Mouse (Mus musculus) thymus, adult 2 months (tissue): ENCODE measurements around the gene Slc38a3. TPM values are rescaled to one million over a fixed set of nuclear protein-coding genes. Genes with fewer than 3 reads are reported as not detected.

Experiments used
- DNase-seq: peaks from one replicate; pipeline ENCODE4 v3.0.0; 2021
- H3K27ac ChIP-seq: fragments of 200-500 bp; 2 replicates; pipeline ENCODE4 v1.5.1; 2012; ENCODE audit warnings: low read length, control low read depth; ENCODE audit not compliant: control insufficient read depth, insufficient read depth
- H3K27me3 ChIP-seq: fragments of 200-500 bp; 2 replicates; pipeline ENCODE4 v1.6.1; 2012; ENCODE audit warnings: mild to moderate bottlenecking, low read length, moderate library complexity, mixed read lengths; ENCODE audit not compliant: control insufficient read depth, insufficient read depth
- H3K36me3 ChIP-seq: fragments of 200-500 bp; 2 replicates; pipeline ENCODE4 v1.6.1; 2012; ENCODE audit warnings: mild to moderate bottlenecking, low read length, moderate library complexity; ENCODE audit not compliant: control insufficient read depth, insufficient read depth
- H3K4me1 ChIP-seq: fragments of 200-500 bp; replicated peaks from 2 replicates; pipeline ENCODE4 v1.6.1; 2012; ENCODE audit warnings: low read length; ENCODE audit not compliant: control insufficient read depth, insufficient read depth
- H3K4me3 ChIP-seq: fragments of 200-500 bp; 2 replicates; pipeline ENCODE4 v1.5.1; 2012; ENCODE audit warnings: mild to moderate bottlenecking, low read length, control low read depth, moderate library complexity; ENCODE audit not compliant: control insufficient read depth, insufficient read depth
- CTCF ChIP-seq: fragments of 200-500 bp; IDR thresholded peaks from 2 replicates; pipeline ENCODE4 v1.5.1; 2012; ENCODE audit warnings: mild to moderate bottlenecking, control low read depth, low read length, moderate library complexity, borderline replicate concordance; ENCODE audit not compliant: control insufficient read depth, poor library complexity, insufficient read depth; ENCODE audit errors: extremely low read depth
- POLR2A ChIP-seq: fragments of 200-500 bp; IDR thresholded peaks from 2 replicates; pipeline ENCODE4 v1.6.1; 2012; ENCODE audit warnings: mild to moderate bottlenecking, low read length, control low read depth, moderate library complexity; ENCODE audit not compliant: control insufficient read depth, poor library complexity, insufficient read depth; ENCODE audit errors: extremely low read depth
- WGBS: fragments of 180-500 bp; shearing (Covaris S2); methylation state at CpG from one replicate; pipeline ENCODE4 v1.1.7; 2018; 5-methylcytosine and 5-hydroxymethylcytosine counted together
- polyA plus RNA-seq: library from polyadenylated mRNA; depleted of rRNA; stranded (reverse); fragments of >200 nt; gene quantifications from 2 replicates; pipeline ENCODE4 v1.2.3, GENCODE M21; 2012

Gene Slc38a3
- polyA plus RNA-seq, 1 experiment = 11.2 TPM

GRCm38 (mm10) chr9:107611456-107612190 is 57.7 kb downstream of the Slc38a3 start:
- peak overlapping the region; percentile 40; the same call in 1 of the 2 replicates for H3K4me3 ChIP-seq
- H3K27me3 ChIP-seq = no peaks in the 10 kb centered on the region
- no peak for DNase-seq
- WGBS = 39% methylated on average over 6 of the region's 6 CpGs
- TF ChIP-seq CTCF (no peak), POLR2A (no peak)
- peaks cover 19% of the 10 kb centered on the region for H3K4me1 ChIP-seq
- peaks cover 29% of the 10 kb centered on the region for H3K36me3 ChIP-seq
- 0 out of 2 replicates have a peak overlapping the region, but pooled peaks have one; percentile 3 for H3K27ac ChIP-seq

DNA sequence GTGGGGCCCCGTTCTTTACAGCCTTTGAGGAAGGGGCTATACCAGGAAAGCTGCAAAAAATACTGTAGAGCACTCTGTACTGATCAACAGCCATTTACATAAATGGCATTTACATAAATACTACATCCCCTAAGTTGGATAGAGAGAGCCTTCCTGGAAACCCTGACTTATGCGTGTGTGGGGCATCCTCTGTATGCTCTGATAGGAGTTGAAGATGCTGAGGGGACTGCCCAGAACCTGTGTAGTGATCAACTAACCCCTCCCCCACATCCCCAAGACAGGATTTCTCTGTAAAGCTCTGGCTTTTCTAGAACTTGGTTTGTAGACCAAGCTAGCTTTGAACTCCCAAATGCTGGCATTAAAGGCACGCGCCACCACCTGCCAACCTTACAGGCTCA is 59.9 kb downstream of the Slc38a3 start:
- peaks cover 19% of the 10 kb centered on the region for H3K4me1 ChIP-seq
- no peak for DNase-seq
- no peaks in the 10 kb centered on the region for H3K27me3 ChIP-seq
- no peak for TF ChIP-seq POLR2A
- TF ChIP-seq CTCF = no peak
- peaks cover 8% of the 10 kb centered on the region for H3K36me3 ChIP-seq
- no peak overlapping the region for H3K27ac ChIP-seq
- WGBS = 91% methylated on average over 4 of the region's 4 CpGs
- H3K4me3 ChIP-seq = no peak overlapping the region

GRCm38 (mm10) chr9:107608741-107609432 is 60.4 kb downstream of the Slc38a3 start, which contains the start of gene Sema3b:
Gene Sema3b, minus strand, starts transcription at chr9:107609229.
- TF ChIP-seq POLR2A = no peak
- no peak for TF ChIP-seq CTCF
- DNase-seq = no peak
- Histone ChIP-seq H3K27ac (no peak within 1 kb of the TSS), H3K27me3 (no peaks in the 10 kb centered on the region), H3K4me1 (peaks cover 19% of the 10 kb centered on the region), H3K4me3 (no peak within 1 kb of the TSS), H3K36me3 (peaks cover 2% of the 10 kb centered on the region)
- WGBS = 84% methylated on average over 12 of the region's 12 CpGs

- TF ChIP-seq CTCF = no peak
- TF ChIP-seq POLR2A = no peak
- Histone ChIP-seq H3K4me3 (no peak overlapping the region), H3K4me1 (peaks cover 14% of the 10 kb centered on the region), H3K27ac (no peak overlapping the region), H3K27me3 (no peaks in the 10 kb centered on the region), H3K36me3 (no peaks in the 10 kb centered on the region)
- no peak for DNase-seq
- 88% methylated on average over 9 of the region's 9 CpGs for WGBS
Observed at GRCm38 (mm10) chr9:107607653-107608245, 61.6 kb downstream of the Slc38a3 start.

DNA sequence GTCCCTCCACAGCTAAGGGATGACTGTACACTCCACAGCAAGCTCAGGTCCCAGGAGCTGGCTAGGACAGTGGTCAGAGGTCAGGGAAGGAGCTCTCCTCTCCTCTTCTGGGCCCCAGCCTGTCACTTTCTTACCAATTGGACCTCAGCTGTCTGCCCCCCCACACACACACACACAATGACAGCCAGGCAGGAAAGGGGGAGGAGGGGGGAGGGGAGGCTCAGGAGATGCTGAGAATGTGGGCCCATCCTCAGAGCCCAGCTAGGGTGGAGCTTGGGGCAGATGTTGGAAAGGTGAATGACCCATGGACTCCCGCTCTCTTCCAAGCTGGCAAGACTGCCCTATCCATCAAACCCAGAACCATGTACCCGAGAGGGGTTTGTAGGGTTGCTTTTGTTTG is 62.3 kb downstream of the Slc38a3 start:
- H3K4me1 ChIP-seq = peaks cover 11% of the 10 kb centered on the region
- no peaks in the 10 kb centered on the region for H3K36me3 ChIP-seq
- H3K4me3 ChIP-seq = no peak overlapping the region
- no peaks in the 10 kb centered on the region for H3K27me3 ChIP-seq
- no peak for DNase-seq
- no peak overlapping the region for H3K27ac ChIP-seq
- TF ChIP-seq POLR2A (no peak), CTCF (no peak)
- 93% methylated on average over 2 of the region's 2 CpGs for WGBS

DNA sequence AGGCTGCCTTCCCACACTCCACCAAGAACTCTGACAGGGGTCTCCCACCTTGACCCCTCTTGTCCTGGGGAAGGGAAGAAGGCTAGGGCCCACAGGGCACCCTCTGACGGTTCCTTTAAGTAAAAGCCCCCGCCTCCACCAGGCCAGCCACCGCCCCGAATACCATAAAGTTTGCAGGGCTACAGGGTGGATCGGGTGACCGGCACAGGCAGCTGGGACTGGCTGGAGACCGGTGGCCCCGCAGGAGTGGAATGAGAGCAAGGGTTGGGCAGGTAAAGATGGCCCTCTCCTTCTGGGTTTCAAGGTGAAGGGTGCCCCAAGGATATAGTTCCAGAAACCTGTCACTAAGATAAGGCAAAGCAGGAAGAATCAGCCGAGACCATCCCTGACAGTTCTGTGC is 62.7 kb downstream of the Slc38a3 start:
- Histone ChIP-seq H3K36me3 (no peaks in the 10 kb centered on the region), H3K4me1 (peaks cover 6% of the 10 kb centered on the region), H3K27ac (no peak overlapping the region), H3K27me3 (no peaks in the 10 kb centered on the region), H3K4me3 (no peak overlapping the region)
- 86% methylated on average over 9 of the region's 9 CpGs for WGBS
- no peak for DNase-seq
- TF ChIP-seq CTCF (no peak), POLR2A (no peak)
